Mouse (Mus musculus) gastrocnemius, adult 8-10 months (tissue): ENCODE measurements at regions not wholly inside any gene's neighbourhood (a gene's known extent, or its start where the extent isn't known, plus 50 kb on each side); places are given as distances from the start of the nearest gene placed in this dataset.

Experiments
- DNase-seq, 2 experiments: peaks; one replicate each; pipeline ENCODE4 v3.0.0; 2022; ENCODE audit warnings: low spot score in 2 of 2

- peak; percentile 6 to 24 for DNase-seq
Measured at GRCm38 (mm10) chr8:23504704-23505103, 1093.5 kb downstream of the Mrps31 start.

- DNase-seq = no peak
Measured at GRCm38 (mm10) chr8:23505216-23505615, 1094.1 kb downstream of the Mrps31 start.

GRCm38 (mm10) chr8:23505966-23506365 lies 1094.8 kb downstream of the Mrps31 start:
- DNase-seq = no peak

DNA sequence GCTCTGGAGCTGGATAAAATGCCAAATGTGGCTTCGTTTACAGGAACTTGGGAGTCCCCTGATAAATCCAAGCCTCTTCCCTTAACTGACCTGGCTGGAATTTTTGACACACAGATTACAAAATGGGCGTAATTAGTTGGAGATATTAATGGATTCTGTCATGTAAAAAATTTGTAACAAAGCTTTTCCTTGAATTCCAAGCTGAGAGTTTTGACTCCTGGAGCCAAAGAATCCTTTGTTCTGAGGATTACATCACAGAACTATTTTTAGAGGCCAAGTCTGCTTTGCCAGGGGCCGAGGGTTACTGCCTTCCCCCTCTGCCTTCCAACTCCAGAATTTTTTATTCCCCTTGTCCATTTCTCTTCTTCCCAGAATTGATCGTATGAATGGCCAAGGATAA lies 1096.5 kb downstream of the Mrps31 start:
- no peak for DNase-seq

- no peak for DNase-seq
Measured at GRCm38 (mm10) chr8:23510076-23510475, 1098.9 kb downstream of the Mrps31 start.

DNA sequence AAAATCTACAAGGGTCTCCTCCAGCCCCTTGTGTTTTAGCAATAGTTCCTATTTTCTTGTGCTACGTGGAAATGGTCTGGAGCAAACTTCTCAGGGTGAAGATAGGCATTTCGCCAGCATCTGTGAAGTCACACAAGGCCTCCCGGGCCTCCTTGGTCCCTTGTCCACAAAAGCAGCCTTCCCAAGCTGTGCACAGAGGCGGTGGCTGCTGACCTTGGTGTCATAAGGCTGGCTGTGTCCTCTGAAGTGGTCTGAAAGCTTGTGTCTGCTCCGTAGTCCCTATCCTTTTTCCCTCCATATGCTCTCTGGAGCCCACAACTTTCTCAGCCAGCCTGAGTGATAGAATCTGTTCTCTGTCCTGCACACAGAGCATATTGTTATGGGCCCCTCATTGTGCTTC lies 1099.4 kb downstream of the Mrps31 start:
- no peak for DNase-seq

DNA sequence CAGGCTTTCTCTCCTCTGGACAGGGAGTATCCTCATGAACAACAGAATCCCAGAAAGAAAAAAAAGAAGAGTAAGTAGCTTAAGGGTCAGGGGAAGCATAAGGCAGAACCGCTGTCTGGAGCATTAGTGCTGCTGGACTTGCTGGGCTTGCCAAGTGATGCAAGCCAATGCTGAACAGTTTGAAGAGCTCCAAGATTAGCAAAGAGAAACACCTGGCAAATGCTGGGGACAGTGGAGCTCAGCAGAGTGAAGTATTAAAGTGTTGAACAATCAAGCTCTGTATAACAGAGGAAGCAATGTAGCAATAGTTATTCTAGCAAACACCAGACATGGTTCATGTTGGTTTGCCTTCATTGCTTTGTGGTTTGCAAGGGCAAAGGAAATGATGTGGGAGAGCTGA lies 1100.1 kb downstream of the Mrps31 start:
- DNase-seq = no peak

DNA sequence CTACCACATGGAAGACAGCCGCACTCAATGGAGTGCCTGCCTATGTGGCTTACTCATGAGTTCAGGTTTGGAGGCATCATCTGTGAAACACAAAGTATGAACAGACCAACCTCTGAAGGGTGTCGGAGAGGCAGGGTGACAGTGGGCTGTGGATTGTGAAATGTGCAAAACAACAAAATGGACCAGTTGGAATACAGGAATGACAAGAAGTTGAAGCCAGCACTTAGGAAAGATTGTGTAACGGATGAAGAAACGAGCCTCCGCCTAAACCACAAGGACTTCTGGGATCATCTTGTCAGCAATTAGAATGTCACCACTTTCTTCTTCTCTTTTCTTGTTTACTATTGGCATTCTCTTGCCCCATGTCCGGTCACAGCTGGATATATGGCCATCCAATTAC lies 1100.6 kb downstream of the Mrps31 start:
- DNase-seq = no peak

- no peak for DNase-seq
Measured at GRCm38 (mm10) chr8:23516469-23516868, 1105.3 kb downstream of the Mrps31 start.

DNA sequence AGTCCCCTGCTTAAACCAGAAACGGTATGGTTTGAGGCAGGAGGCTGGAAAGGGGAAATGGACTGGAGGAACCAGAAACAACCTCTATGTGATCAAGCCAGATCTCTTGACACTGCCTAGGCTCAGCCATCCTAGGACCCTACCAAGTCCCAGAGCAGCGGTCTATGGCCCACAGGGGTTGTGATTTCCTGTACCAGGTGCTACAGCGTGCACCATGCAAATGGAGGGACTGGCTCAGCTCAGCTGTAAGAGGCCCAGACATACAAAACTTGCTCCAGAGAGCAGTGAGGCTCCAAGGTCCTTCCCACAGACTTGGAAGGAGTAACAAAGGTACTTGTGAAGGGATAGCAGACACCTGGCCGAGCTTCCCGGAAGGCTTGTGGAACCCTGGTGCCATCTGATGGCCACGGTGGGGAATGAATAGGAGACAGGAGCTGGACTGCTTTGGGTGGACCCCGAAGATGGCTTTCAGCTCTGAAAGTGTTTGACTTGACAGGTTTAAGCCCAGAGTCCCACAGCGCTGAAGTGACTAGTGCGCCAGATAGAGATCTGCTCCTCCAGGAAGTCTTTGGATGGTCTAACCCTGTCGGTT lies 1120.5 kb downstream of the Mrps31 start:
- DNase-seq = no peak

DNA sequence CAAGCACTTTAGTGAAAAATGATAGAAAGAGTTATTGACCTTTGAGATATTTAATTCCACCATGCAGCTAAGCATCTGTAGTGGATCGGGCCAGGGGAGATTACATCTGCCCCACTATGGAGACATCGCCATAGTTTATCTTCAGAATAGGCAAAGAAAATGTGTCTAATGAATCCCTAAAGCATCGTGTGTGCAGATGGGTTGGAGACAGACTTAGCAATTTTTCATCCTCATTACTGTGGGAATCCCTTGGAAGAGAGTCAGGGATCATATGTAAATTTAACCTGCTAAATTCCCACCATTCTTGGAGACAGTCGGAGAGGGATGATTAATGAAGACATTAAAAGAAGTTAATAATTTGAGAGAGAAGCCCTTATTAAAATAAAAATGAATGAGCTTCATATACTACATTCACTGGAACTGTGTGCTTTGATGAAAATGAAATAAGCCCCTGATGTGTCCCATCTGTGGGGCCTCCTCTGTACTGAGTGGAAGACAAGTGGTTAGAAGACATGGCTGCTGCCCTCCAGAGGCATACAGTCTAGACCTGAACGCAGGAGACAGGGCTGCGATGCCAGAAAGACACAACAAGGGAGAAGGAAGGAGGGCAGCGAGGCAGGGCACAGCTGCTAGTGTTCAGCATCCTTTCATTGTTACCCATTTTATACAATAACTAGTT lies 1126.7 kb downstream of the Mrps31 start:
- no peak for DNase-seq

- DNase-seq = no peak
Measured at GRCm38 (mm10) chr8:23553565-23554473, 1142.7 kb downstream of the Mrps31 start.

- no peak for DNase-seq
Measured at GRCm38 (mm10) chr8:23560836-23561235, 1149.7 kb downstream of the Mrps31 start.

DNA sequence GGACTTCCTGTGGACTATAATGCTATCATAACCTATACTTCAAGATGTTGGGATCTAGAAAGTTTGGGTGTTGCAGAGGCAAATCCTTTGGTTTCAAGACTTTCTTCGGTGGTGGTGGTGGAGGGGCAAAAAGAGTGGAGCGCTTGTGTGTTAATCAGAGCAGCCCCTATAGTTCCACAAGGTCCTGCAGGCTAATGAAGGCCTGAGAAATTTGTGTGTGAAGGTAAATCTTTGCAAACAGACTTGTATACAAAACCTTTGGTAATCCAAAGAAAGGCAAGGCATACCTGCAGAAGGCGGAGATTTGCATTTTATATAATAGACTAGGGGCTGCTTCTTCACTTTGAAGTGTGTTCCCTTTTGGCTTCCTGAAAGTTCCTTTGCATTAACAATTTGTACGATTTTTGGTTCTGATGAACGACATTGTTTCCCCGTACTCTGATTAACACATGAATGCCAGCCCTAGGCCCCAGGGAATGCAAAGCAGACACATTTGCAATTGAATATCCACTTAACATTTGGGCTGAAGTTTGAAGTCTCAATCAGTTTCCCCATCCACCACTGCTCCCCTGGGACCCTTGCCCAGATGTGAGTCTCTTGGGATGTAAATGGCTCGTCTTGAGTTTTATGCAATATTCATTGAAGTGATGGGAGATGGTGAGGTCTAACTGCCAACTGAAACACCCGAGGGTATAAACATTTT lies 1150.7 kb downstream of the Mrps31 start:
- no peak for DNase-seq

DNA sequence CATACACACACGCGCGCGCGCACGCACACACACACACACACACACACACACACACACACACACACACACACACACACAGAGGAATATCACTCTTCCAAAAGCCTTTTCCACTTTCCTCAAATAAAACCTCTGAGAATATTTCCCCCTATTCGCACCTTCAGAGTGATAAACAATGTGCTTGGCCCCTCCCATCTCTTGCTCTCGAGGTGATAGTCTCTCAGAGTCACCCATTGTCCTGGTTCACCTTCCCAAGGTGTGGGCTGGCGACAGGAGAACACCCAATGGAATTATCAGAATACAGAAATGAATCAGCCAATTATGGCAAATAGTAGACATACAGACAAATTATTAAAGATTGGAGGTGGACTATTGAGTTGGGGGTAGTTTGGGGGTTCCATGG lies 1151.3 kb downstream of the Mrps31 start:
- DNase-seq = no peak

DNA sequence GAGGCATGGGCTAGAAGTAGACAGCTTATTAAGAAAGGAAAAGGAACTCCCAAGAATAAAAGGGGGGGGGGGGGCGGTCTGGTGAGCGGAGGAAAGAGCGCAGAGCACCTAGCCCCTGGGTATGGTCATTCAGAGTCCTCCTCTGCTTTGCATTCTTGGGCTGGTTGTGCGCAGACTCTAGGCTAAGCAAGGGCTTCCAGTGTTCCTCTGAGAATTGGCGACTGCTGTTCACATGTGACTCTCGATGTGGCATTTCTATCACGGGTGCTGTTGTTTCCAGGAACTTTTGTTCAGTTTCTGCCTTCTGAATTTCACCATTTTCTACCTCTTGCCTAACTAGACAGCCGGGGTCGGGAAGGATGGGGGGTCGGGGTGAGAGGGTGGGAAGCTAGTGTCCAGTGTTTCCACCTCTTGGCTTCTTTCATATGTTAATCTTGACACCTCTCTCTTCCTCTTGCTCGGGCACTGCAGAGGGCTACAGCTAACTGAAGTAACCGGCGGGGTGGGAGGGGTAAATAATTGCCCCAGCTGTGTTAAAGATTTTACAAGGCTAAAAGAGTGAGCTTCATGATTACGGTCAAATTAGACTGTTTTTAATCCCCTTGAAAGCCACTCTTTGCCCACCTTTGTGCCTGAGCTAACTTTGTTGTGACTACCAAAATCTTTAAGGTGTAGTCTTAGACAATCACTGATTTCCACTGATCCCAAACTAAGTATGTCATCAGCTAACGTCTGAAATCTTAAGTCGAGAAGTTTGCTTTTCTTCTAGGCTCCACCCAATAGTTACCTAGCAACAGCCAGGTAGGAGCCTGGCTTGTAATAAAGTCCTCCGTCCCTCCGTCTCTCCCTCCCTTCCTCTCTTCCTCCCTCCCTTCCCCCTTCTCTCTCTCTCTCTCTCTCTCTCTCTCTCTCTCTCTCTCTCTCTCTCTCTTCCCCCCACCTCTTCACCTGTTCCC lies 1152.2 kb downstream of the Mrps31 start:
- no peak for DNase-seq

GRCm38 (mm10) chr8:23567906-23568305 lies 1156.7 kb downstream of the Mrps31 start:
- DNase-seq = no peak

- DNase-seq = no peak
Measured at GRCm38 (mm10) chr8:23571338-23571737, 1154.3 kb downstream of the Adam3 start.

- no peak for DNase-seq
Measured at GRCm38 (mm10) chr8:23580106-23580505, 1145.5 kb downstream of the Adam3 start.

DNA sequence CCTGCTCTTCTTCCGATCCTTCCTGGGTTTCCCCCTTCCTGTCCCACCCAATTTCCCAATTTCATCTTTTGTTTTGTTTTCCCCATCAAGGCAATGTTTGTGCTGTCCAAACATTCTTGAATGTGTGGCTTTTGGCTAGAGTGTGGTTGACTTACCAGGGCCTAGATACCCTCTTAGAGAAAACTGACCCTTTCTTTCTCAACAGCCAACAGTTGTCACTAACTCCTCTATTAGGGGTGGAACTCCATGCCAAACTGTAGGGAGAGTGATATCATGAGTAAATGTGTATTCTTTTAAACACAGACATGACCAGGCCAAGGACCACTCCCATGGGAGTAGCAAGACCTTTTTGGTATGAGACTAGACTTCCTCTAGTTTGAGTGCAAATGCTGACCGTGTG lies 1145.0 kb downstream of the Adam3 start:
- DNase-seq = no peak
